Mouse (Mus musculus): ENCODE data around the gene Exoc4.

DNA sequence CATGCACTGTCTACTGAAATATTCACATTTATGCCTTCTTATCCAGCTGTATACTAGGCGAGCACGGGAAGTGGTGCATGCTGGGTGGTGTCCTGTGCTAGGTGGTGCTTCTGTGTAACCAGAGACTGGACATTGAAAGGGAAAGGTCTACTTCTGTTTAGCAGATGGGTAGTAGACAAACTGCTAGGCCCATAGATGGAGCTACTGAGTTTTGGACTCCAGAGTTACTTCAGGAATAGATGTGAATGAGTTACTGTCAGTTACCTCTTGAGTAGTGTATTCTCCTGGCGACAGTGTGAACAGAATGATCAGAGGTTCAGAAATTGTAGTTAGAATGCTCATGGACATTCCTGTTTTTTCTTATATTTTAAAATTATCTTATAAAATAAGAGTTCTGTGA, 48.7 kb downstream of the Exoc4 start:
- TF ChIP-seq CTCF (IDR thresholded peaks at IDR 0.05; ENCODE audit: low read depth) (peak; percentile 22), EP300 (IDR thresholded peaks at IDR 0.05; ENCODE audit: low read depth) (no peak)
